Mouse (Mus musculus) olfactory bulb, adult 2 months (tissue): Measurements from ENCODE around the gene Aox3.

Experiments used
- CTCF ChIP-seq: fragments of 200-500 bp; IDR thresholded peaks from 2 replicates; pipeline ENCODE4 v1.5.1; 2012; ENCODE audit warnings: low read depth, mild to moderate bottlenecking, low read length, moderate library complexity; ENCODE audit not compliant: insufficient read depth
- POLR2A ChIP-seq: fragments of 200-500 bp; IDR thresholded peaks from 2 replicates; pipeline ENCODE4 v1.6.1; 2012; ENCODE audit warnings: mild to moderate bottlenecking, low read depth, low read length, moderate library complexity; ENCODE audit not compliant: insufficient read depth

- TF ChIP-seq CTCF = no peak
- no peak for TF ChIP-seq POLR2A
Observed at GRCm38 (mm10) chr1:58065151-58065550, 47.8 kb upstream of the Aox3 start.
